Mouse (Mus musculus) hindbrain, embryonic 15.5 days (tissue): ENCODE measurements around the gene Nt5e. TPM values are rescaled to one million over a fixed set of nuclear protein-coding genes. Genes with fewer than 3 reads are reported as not detected.

ENCODE experiments used
- ATAC-seq: fragments of 200-750 bp; cut with Nextera tagmentation; 2 replicates; pipeline ENCODE4 v1.8.0; 2017; ENCODE audit warnings: low read depth, moderate number of reproducible peaks, moderate TSS enrichment; ENCODE audit not compliant: low FRiP score
- H3K27ac ChIP-seq: fragments of 300-500 bp; sonication (generic); replicated peaks from 2 replicates; pipeline ENCODE4 v1.5.1; 2015; ENCODE audit warnings: mild to moderate bottlenecking, inconsistent platforms
- H3K27me3 ChIP-seq: fragments of 300-500 bp; sonication (generic); 2 replicates; pipeline ENCODE4 v1.6.1; 2015; ENCODE audit warnings: control low read depth, inconsistent platforms
- H3K36me3 ChIP-seq: fragments of 300-500 bp; sonication (generic); 2 replicates; pipeline ENCODE4 v1.6.1; 2015; ENCODE audit warnings: control low read depth, inconsistent platforms
- H3K4me1 ChIP-seq: fragments of 300-500 bp; sonication (generic); replicated peaks from 2 replicates; pipeline ENCODE4 v1.6.1; 2015; ENCODE audit warnings: control low read depth, inconsistent platforms
- H3K4me2 ChIP-seq: fragments of 300-500 bp; sonication (generic); 2 replicates; pipeline ENCODE4 v1.6.1; 2015; ENCODE audit warnings: moderate library complexity, mild to moderate bottlenecking, inconsistent platforms
- H3K4me3 ChIP-seq: fragments of 300-500 bp; sonication (generic); 2 replicates; pipeline ENCODE4 v1.5.1; 2015; ENCODE audit warnings: mild to moderate bottlenecking, inconsistent platforms
- H3K9ac ChIP-seq: fragments of 300-500 bp; sonication (generic); 2 replicates; pipeline ENCODE4 v1.6.1; 2015; ENCODE audit warnings: inconsistent platforms
- H3K9me3 ChIP-seq: fragments of 300-500 bp; sonication (generic); 2 replicates; pipeline ENCODE4 v1.6.1; 2016; ENCODE audit warnings: control low read depth, inconsistent platforms
- WGBS: fragments of 180-500 bp; shearing (Covaris S2); methylation state at CpG from one replicate; pipeline ENCODE4 v1.1.7; 2015; 5-methylcytosine and 5-hydroxymethylcytosine counted together
- polyA plus RNA-seq: library from polyadenylated mRNA; unstranded; fragments of >200 nt; fragmentation: Nextera tagmentation; extraction: Ambion mirVana; gene quantifications from 2 replicates; pipeline ENCODE4 v1.2.1, GENCODE M21; 2015

The Nt5e gene
- polyA plus RNA-seq, 1 experiment from 2014 or later: 1.2 TPM

- no peak overlapping the region for H3K4me3 ChIP-seq
- H3K36me3 ChIP-seq: no peaks in the 10 kb centered on the region
- no peak overlapping the region for H3K4me2 ChIP-seq
- peaks cover 9% of the 10 kb centered on the region for H3K4me1 ChIP-seq
- H3K27me3 ChIP-seq: no peaks in the 10 kb centered on the region
- H3K27ac ChIP-seq: no peak overlapping the region
- 88% methylated on average over 1 of the region's 1 CpGs for WGBS
- no peaks in the 10 kb centered on the region for H3K9me3 ChIP-seq
- no peak for ATAC-seq
- H3K9ac ChIP-seq: no peak overlapping the region
Observed at GRCm38 (mm10) chr9:88350317-88350716, 23.3 kb downstream of the Nt5e start.

GRCm38 (mm10) chr9:88351163-88351562, 24.2 kb downstream of the Nt5e start:
- Histone ChIP-seq H3K4me2 (no peak overlapping the region), H3K27me3 (no peaks in the 10 kb centered on the region), H3K9me3 (no peaks in the 10 kb centered on the region), H3K4me1 (peaks cover 9% of the 10 kb centered on the region), H3K36me3 (no peaks in the 10 kb centered on the region), H3K4me3 (no peak overlapping the region), H3K9ac (no peak overlapping the region), H3K27ac (no peak overlapping the region)
- ATAC-seq: no peak
- WGBS: 88% methylated on average over 3 of the region's 3 CpGs

- no peaks in the 10 kb centered on the region for H3K9me3 ChIP-seq
- peak; percentile 72; the same call in 1 of the 2 replicates for ATAC-seq
- WGBS: 37% methylated on average over 6 of the region's 6 CpGs
- H3K27me3 ChIP-seq: no peaks in the 10 kb centered on the region
- H3K36me3 ChIP-seq: no peaks in the 10 kb centered on the region
- no peak overlapping the region for H3K27ac ChIP-seq
- peaks cover 9% of the 10 kb centered on the region for H3K4me1 ChIP-seq
- no peak overlapping the region for H3K4me3 ChIP-seq
- no peak overlapping the region for H3K4me2 ChIP-seq
- no peak overlapping the region for H3K9ac ChIP-seq
Observed at GRCm38 (mm10) chr9:88352741-88353140, 25.7 kb downstream of the Nt5e start.

- Histone ChIP-seq H3K9ac (no peak overlapping the region), H3K36me3 (no peaks in the 10 kb centered on the region), H3K9me3 (no peaks in the 10 kb centered on the region), H3K27me3 (no peaks in the 10 kb centered on the region), H3K4me3 (no peak overlapping the region), H3K4me1 (peaks cover 9% of the 10 kb centered on the region), H3K4me2 (no peak overlapping the region), H3K27ac (no peak overlapping the region)
- 88% methylated on average over 7 of the region's 7 CpGs for WGBS
- ATAC-seq: no peak
Observed at GRCm38 (mm10) chr9:88353459-88353858, 26.5 kb downstream of the Nt5e start.

GRCm38 (mm10) chr9:88357173-88357572, 30.2 kb downstream of the Nt5e start:
- no peak overlapping the region for H3K4me2 ChIP-seq
- H3K4me1 ChIP-seq: peaks cover 9% of the 10 kb centered on the region
- H3K9ac ChIP-seq: no peak overlapping the region
- no peak overlapping the region for H3K27ac ChIP-seq
- no peaks in the 10 kb centered on the region for H3K36me3 ChIP-seq
- H3K9me3 ChIP-seq: no peaks in the 10 kb centered on the region
- WGBS: 70% methylated on average over 3 of the region's 3 CpGs
- ATAC-seq: no peak
- no peaks in the 10 kb centered on the region for H3K27me3 ChIP-seq
- no peak overlapping the region for H3K4me3 ChIP-seq

GRCm38 (mm10) chr9:88359140-88359539, 32.1 kb downstream of the Nt5e start:
- H3K4me3 ChIP-seq: no peak overlapping the region

GRCm38 (mm10) chr9:88361211-88361909, 34.4 kb downstream of the Nt5e start:
- no peaks in the 10 kb centered on the region for H3K4me1 ChIP-seq
- WGBS: 80% methylated on average over 14 of the region's 14 CpGs
- no peak for ATAC-seq

More at GRCm38 (mm10) chr9:88359140-88359539, 32.1 kb downstream of the Nt5e start:
- no peaks in the 10 kb centered on the region for H3K36me3 ChIP-seq
- no peaks in the 10 kb centered on the region for H3K9me3 ChIP-seq
- no peaks in the 10 kb centered on the region for H3K27me3 ChIP-seq
- no peaks in the 10 kb centered on the region for H3K4me1 ChIP-seq
- no peak overlapping the region for H3K9ac ChIP-seq
- 82% methylated on average over 2 of the region's 2 CpGs for WGBS
- no peak overlapping the region for H3K4me2 ChIP-seq
- H3K27ac ChIP-seq: no peak overlapping the region
- no peak for ATAC-seq

GRCm38 (mm10) chr9:88362055-88362850, 35.3 kb downstream of the Nt5e start:
- H3K36me3 ChIP-seq: no peaks in the 10 kb centered on the region
- no peak overlapping the region for H3K4me2 ChIP-seq
- peak; percentile 62 for ATAC-seq
- H3K4me1 ChIP-seq: no peaks in the 10 kb centered on the region
- WGBS: 26% methylated on average over 5 of the region's 5 CpGs
- 0 out of 2 replicates have a peak overlapping the region, but pooled peaks have one; percentile 41 for H3K27ac ChIP-seq
- H3K27me3 ChIP-seq: no peaks in the 10 kb centered on the region
- H3K9ac ChIP-seq: no peak overlapping the region
- no peak overlapping the region for H3K4me3 ChIP-seq
- no peaks in the 10 kb centered on the region for H3K9me3 ChIP-seq

More at GRCm38 (mm10) chr9:88361211-88361909, 34.4 kb downstream of the Nt5e start:
- no peaks in the 10 kb centered on the region for H3K9me3 ChIP-seq
- H3K4me2 ChIP-seq: no peak overlapping the region
- no peaks in the 10 kb centered on the region for H3K36me3 ChIP-seq
- H3K27ac ChIP-seq: no peak overlapping the region
- H3K27me3 ChIP-seq: no peaks in the 10 kb centered on the region
- H3K4me3 ChIP-seq: no peak overlapping the region
- H3K9ac ChIP-seq: no peak overlapping the region

- Histone ChIP-seq H3K9me3 (no peaks in the 10 kb centered on the region), H3K36me3 (no peaks in the 10 kb centered on the region), H3K4me3 (no peak overlapping the region), H3K27me3 (no peaks in the 10 kb centered on the region), H3K4me1 (no peaks in the 10 kb centered on the region), H3K9ac (no peak overlapping the region), H3K27ac (0 out of 2 replicates have a peak overlapping the region, but pooled peaks have one; percentile 41), H3K4me2 (no peak overlapping the region)
- WGBS: 80% methylated on average over 3 of the region's 3 CpGs
- ATAC-seq: peak; percentile 56; the same call in 1 of the 2 replicates
Observed at GRCm38 (mm10) chr9:88363102-88363501, 36.1 kb downstream of the Nt5e start.

- ATAC-seq: no peak
- no peaks in the 10 kb centered on the region for H3K4me1 ChIP-seq
- no peak overlapping the region for H3K9ac ChIP-seq
- no peak overlapping the region for H3K4me2 ChIP-seq
- H3K4me3 ChIP-seq: no peak overlapping the region
- WGBS: 80% methylated on average over 4 of the region's 4 CpGs
- H3K9me3 ChIP-seq: no peaks in the 10 kb centered on the region
- H3K27me3 ChIP-seq: no peaks in the 10 kb centered on the region
- 0 out of 2 replicates have a peak, but pooled peaks cover 5% of the 10 kb centered on the region for H3K36me3 ChIP-seq
- no peak overlapping the region for H3K27ac ChIP-seq
Observed at GRCm38 (mm10) chr9:88366308-88366707, 39.3 kb downstream of the Nt5e start.

GRCm38 (mm10) chr9:88366819-88367218, 39.8 kb downstream of the Nt5e start:
- no peak overlapping the region for H3K27ac ChIP-seq
- no peaks in the 10 kb centered on the region for H3K9me3 ChIP-seq
- 89% methylated on average over 4 of the region's 4 CpGs for WGBS
- no peak overlapping the region for H3K9ac ChIP-seq
- no peaks in the 10 kb centered on the region for H3K27me3 ChIP-seq
- H3K4me3 ChIP-seq: no peak overlapping the region
- ATAC-seq: no peak
- no peaks in the 10 kb centered on the region for H3K4me1 ChIP-seq
- H3K4me2 ChIP-seq: no peak overlapping the region
- H3K36me3 ChIP-seq: 0 out of 2 replicates have a peak, but pooled peaks cover 5% of the 10 kb centered on the region

GRCm38 (mm10) chr9:88367322-88367721, 40.3 kb downstream of the Nt5e start:
- Histone ChIP-seq H3K9ac (no peak overlapping the region), H3K4me2 (no peak overlapping the region), H3K9me3 (no peaks in the 10 kb centered on the region), H3K36me3 (0 out of 2 replicates have a peak, but pooled peaks cover 5% of the 10 kb centered on the region), H3K4me1 (no peaks in the 10 kb centered on the region), H3K27me3 (no peaks in the 10 kb centered on the region), H3K4me3 (no peak overlapping the region), H3K27ac (no peak overlapping the region)
- ATAC-seq: no peak
- WGBS: 81% methylated on average over 5 of the region's 5 CpGs
